In genomic region chr4:100136046-100136445, GRCm38 (mm10) we compare ENCODE assay signal across 24 mouse cellular contexts. TPM values are rescaled to one million over a fixed set of nuclear protein-coding genes. Genes with fewer than 3 reads are reported as not detected.
A peak's percentile ranks its signal among the peaks of the same experiment; 100 is the strongest.
DNase-seq lines count a peak whose midpoint lies in the region; TF ChIP-seq lines count a peak whose summit lies in the region.
"Had no signal": no experiment of that assay in that cellular context is flagged by ENCODE, and none has a peak within 500 bp of the region (broad histone marks: within the 10 kb centered on the region; RNA-seq: fewer than 3 reads in every experiment).

No protein-coding gene starts in this region.

- DNase-seq in heart, adult 11 months, result peak; percentile 44
- DNase-seq in heart, adult 8-10 months (ENCODE audit: low spot score), result no peak
- DNase-seq in kidney, adult 9 months, result peak; percentile 63
- DNase-seq in kidney, postnatal 25 days, result no peak
- DNase-seq in liver, adult 2 months (ENCODE audit: extremely low read depth, low read depth, low spot score), result peak; percentile 81
- DNase-seq in liver, result no peak
- DNase-seq: adrenal gland, adult 8-10 months; adrenal gland, postnatal 14 days; adrenal gland, postnatal 36 days; B cell, adult 2 months; cerebellum, adult 11-12 months; cerebellum, adult 2 months; cerebellum, adult 9-10 months; cerebellum, postnatal 10 days; cerebellum, postnatal 25 days had no signal

- H3K27ac ChIP-seq in liver, adult 2 months (replicated peaks; ENCODE audit: insufficient read depth, low read depth, low read length), result no peak overlapping the region
- H3K27ac ChIP-seq: forebrain, embryonic 13.5 days; forebrain, embryonic 15.5 days had no signal

- no peak for TF ChIP-seq POLR2A in liver, adult 2 months (IDR thresholded peaks at IDR 0.05; ENCODE audit: extremely low read depth, insufficient read depth, low read length)

- no peaks in the 10 kb centered on the region for H3K36me3 ChIP-seq in liver, adult 2 months (ENCODE audit: control insufficient read depth, insufficient read depth, low read length)
- H3K36me3 ChIP-seq: embryonic facial prominence, embryonic 10.5 days; embryonic facial prominence, embryonic 12.5 days; forebrain, embryonic 15.5 days; G1E had no signal

- peaks cover 8% of the 10 kb centered on the region; the same call in 1 of the 2 replicates for H3K79me2 ChIP-seq in liver, adult 2 months (ENCODE audit: control insufficient read depth, insufficient read depth, low read length)

- no peaks in the 10 kb centered on the region for H3K27me3 ChIP-seq in liver, adult 2 months (ENCODE audit: control insufficient read depth, insufficient read depth, low read length)
- H3K27me3 ChIP-seq: embryonic facial prominence, embryonic 12.5 days; forebrain, embryonic 13.5 days; forebrain, embryonic 15.5 days; Patski had no signal

- no peak for TF ChIP-seq CTCF in liver, adult 2 months (IDR thresholded peaks at IDR 0.05; ENCODE audit: low read depth, low read length)

- H3K4me3 ChIP-seq in liver, adult 2 months (ENCODE audit: insufficient read depth, low read depth, low read length), result no peak overlapping the region
- H3K4me3 ChIP-seq: embryonic facial prominence, embryonic 10.5 days; embryonic facial prominence, embryonic 12.5 days; forebrain, embryonic 13.5 days; forebrain, embryonic 15.5 days had no signal

- WGBS in liver, adult 2 months, result 32% methylated on average over 4 of the region's 4 CpGs

- H3K9ac ChIP-seq in liver, adult 2 months (ENCODE audit: low read depth, low read length), result no peak overlapping the region
- H3K9ac ChIP-seq: embryonic facial prominence, embryonic 12.5 days; forebrain, embryonic 13.5 days; forebrain, embryonic 15.5 days had no signal

- H3K4me1 ChIP-seq in liver, adult 2 months (ENCODE audit: control insufficient read depth, insufficient read depth, low read length), result peaks cover 7% of the 10 kb centered on the region
- H3K4me1 ChIP-seq: forebrain, embryonic 13.5 days; forebrain, embryonic 15.5 days had no signal

RNA-seq across cellular contexts. Expression of gene Ror1, which starts 40.5 kb away (rescaled TPM):
- total RNA-seq in heart, adult 8-10 months (2022), result 1 to 10 TPM; 2.9 to 3.8 (median 3.3) TPM
- 1.4 and 1.7 TPM in 2 replicates for total RNA-seq in liver, adult 2 months (2014; rRNA removed)
- polyA plus RNA-seq in liver, adult 2 months (2012; rRNA removed), result 0.56 and 0.60 TPM in 2 replicates
- total RNA-seq: CH12.LX had no signal
- polyA plus RNA-seq: activated CD4-positive, CD25-positive, alpha-beta regulatory T cell, adult 4 months; CD4-positive, CD25-positive, alpha-beta regulatory T cell, adult 4 months; G1E had no signal

Comparison
In these comparisons a context has a peak if more than half of its experiments do, and no peak if none do; other contexts are left out.
1. DNase-seq: peak in heart, adult 11 months (single experiment), kidney, adult 9 months (single experiment) and liver, adult 2 months (single experiment); none in heart, adult 8-10 months (single experiment), kidney, postnatal 25 days (0 of 2) and liver (single experiment).